Mouse (Mus musculus): ENCODE results near the gene Pde4b. TPM values are rescaled to one million over a fixed set of nuclear protein-coding genes. Genes with fewer than 3 reads are reported as not detected.
A peak's percentile ranks its signal among the peaks of the same experiment; 100 is the strongest.

Pde4b gene
- total and polyA plus RNA-seq, 2 experiments = 8.0 to 10.7 TPM

DNA sequence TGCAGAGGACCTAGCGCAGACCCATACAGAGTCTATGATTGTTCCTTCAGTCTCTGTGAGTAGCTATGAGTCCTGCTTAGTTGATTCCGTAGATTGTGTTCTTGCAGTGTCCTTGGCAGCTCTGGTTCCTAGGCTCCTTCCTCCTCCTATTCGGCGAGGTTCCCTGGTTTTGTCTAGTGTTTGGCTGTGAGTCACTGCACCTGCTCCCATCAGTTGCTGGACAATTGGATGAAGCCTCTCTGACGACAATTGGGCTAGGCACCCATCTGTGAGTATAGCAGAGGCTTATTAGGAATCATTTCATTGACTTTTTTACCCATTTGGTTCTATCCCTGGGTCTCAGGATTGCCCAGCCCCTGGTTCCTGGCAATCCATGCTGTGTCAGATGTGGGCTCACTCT is 545.9 kb downstream of the Pde4b start:
- 99% methylated on average over 5 of the region's 5 CpGs for WGBS
- H3K9ac ChIP-seq (ENCODE audit: low read depth, low read length) = no peak overlapping the region
- peaks cover 14% of the 10 kb centered on the region for H3K4me1 ChIP-seq (ENCODE audit: control insufficient read depth, insufficient read depth, low read length)
- H3K27me3 ChIP-seq (ENCODE audit: control insufficient read depth, insufficient read depth, low read length) = no peaks in the 10 kb centered on the region
- no peak for TF ChIP-seq CTCF (IDR thresholded peaks at IDR 0.05; ENCODE audit: low read depth, low read length)
- no peak overlapping the region for H3K4me3 ChIP-seq (ENCODE audit: insufficient read depth, low read depth, low read length)
- no peaks in the 10 kb centered on the region for H3K36me3 ChIP-seq (ENCODE audit: control insufficient read depth, insufficient read depth, low read length)
- H3K27ac ChIP-seq (replicated peaks; ENCODE audit: insufficient read depth, low read depth, low read length) = no peak overlapping the region
- no peaks in the 10 kb centered on the region for H3K79me2 ChIP-seq (ENCODE audit: control insufficient read depth, insufficient read depth, low read length)
- no peak for DNase-seq (ENCODE audit: extremely low read depth, low read depth, low spot score)

- no peak for TF ChIP-seq POLR2A (IDR thresholded peaks at IDR 0.05; ENCODE audit: extremely low read depth, insufficient read depth, low read length)
- TF ChIP-seq CTCF (IDR thresholded peaks at IDR 0.05; ENCODE audit: low read depth, low read length) = no peak
- 0 out of 2 replicates have a peak overlapping the region, but pooled peaks have one; percentile 0 for H3K9ac ChIP-seq (ENCODE audit: low read depth, low read length)
- H3K36me3 ChIP-seq (ENCODE audit: control insufficient read depth, insufficient read depth, low read length) = no peaks in the 10 kb centered on the region
- H3K4me1 ChIP-seq (ENCODE audit: control insufficient read depth, insufficient read depth, low read length) = peaks cover 12% of the 10 kb centered on the region
- H3K27ac ChIP-seq (replicated peaks; ENCODE audit: insufficient read depth, low read depth, low read length) = no peak overlapping the region
- 38% methylated on average over 9 of the region's 9 CpGs for WGBS
- DNase-seq (ENCODE audit: extremely low read depth, low read depth, low spot score) = peak; percentile 23
- H3K4me3 ChIP-seq (ENCODE audit: insufficient read depth, low read depth, low read length) = no peak overlapping the region
- no peaks in the 10 kb centered on the region for H3K79me2 ChIP-seq (ENCODE audit: control insufficient read depth, insufficient read depth, low read length)
- H3K27me3 ChIP-seq (ENCODE audit: control insufficient read depth, insufficient read depth, low read length) = no peaks in the 10 kb centered on the region
Observed at GRCm38 (mm10) chr4:102635258-102635657, 547.9 kb downstream of the Pde4b start.

GRCm38 (mm10) chr4:102635944-102636343 is 548.6 kb downstream of the Pde4b start:
- no peaks in the 10 kb centered on the region for H3K79me2 ChIP-seq (ENCODE audit: control insufficient read depth, insufficient read depth, low read length)
- no peak for DNase-seq (ENCODE audit: extremely low read depth, low read depth, low spot score)
- H3K36me3 ChIP-seq (ENCODE audit: control insufficient read depth, insufficient read depth, low read length) = no peaks in the 10 kb centered on the region
- 48% methylated on average over 8 of the region's 8 CpGs for WGBS
- H3K4me1 ChIP-seq (ENCODE audit: control insufficient read depth, insufficient read depth, low read length) = peaks cover 12% of the 10 kb centered on the region
- TF ChIP-seq CTCF (IDR thresholded peaks at IDR 0.05; ENCODE audit: low read depth, low read length) = no peak
- TF ChIP-seq POLR2A (IDR thresholded peaks at IDR 0.05; ENCODE audit: extremely low read depth, insufficient read depth, low read length) = no peak
- H3K4me3 ChIP-seq (ENCODE audit: insufficient read depth, low read depth, low read length) = no peak overlapping the region
- no peak overlapping the region for H3K27ac ChIP-seq (replicated peaks; ENCODE audit: insufficient read depth, low read depth, low read length)
- H3K9ac ChIP-seq (ENCODE audit: low read depth, low read length) = no peak overlapping the region
- H3K27me3 ChIP-seq (ENCODE audit: control insufficient read depth, insufficient read depth, low read length) = no peaks in the 10 kb centered on the region

DNA sequence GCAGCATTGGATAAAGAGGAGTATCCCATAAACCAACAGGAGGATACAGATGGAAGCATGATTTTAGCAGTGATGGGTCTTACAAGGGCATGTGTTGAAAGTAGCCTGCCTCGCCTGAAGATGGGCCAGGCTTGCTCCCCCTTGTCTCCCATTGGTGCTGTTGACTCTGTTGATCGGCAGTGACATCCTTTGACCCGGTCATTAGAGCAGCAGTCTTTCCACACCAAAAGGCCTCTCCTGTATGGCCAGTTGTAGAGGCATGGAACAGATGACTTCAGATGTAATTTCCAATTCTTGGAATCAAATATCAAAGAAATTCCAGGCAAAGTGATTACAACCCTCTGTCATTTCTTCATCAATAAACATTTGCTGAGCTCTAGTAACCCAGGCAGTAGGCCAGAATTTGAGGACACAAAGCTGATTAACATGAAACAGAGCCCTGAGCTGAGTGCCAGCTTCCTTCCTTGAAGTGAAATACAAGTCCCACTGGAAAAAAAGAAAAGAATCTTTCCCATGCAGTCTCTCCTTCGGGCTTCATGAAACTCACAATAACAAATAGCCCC is 550.1 kb downstream of the Pde4b start:
- Histone ChIP-seq H3K9ac (ENCODE audit: low read depth, low read length) (peak overlapping the region; percentile 34; the same call in 1 of the 2 replicates), H3K36me3 (ENCODE audit: control insufficient read depth, insufficient read depth, low read length) (no peaks in the 10 kb centered on the region), H3K4me3 (ENCODE audit: insufficient read depth, low read depth, low read length) (no peak overlapping the region), H3K27ac (replicated peaks; ENCODE audit: insufficient read depth, low read depth, low read length) (peak overlapping the region; percentile 51; the same call in 1 of the 2 replicates), H3K27me3 (ENCODE audit: control insufficient read depth, insufficient read depth, low read length) (no peaks in the 10 kb centered on the region), H3K79me2 (ENCODE audit: control insufficient read depth, insufficient read depth, low read length) (no peaks in the 10 kb centered on the region), H3K4me1 (ENCODE audit: control insufficient read depth, insufficient read depth, low read length) (peaks cover 12% of the 10 kb centered on the region)
- peak; percentile 99 for DNase-seq (ENCODE audit: extremely low read depth, low read depth, low spot score)
- TF ChIP-seq POLR2A (IDR thresholded peaks at IDR 0.05; ENCODE audit: extremely low read depth, insufficient read depth, low read length) = no peak
- TF ChIP-seq CTCF (IDR thresholded peaks at IDR 0.05; ENCODE audit: low read depth, low read length) = no peak
- 19% methylated on average over 4 of the region's 4 CpGs for WGBS

DNA sequence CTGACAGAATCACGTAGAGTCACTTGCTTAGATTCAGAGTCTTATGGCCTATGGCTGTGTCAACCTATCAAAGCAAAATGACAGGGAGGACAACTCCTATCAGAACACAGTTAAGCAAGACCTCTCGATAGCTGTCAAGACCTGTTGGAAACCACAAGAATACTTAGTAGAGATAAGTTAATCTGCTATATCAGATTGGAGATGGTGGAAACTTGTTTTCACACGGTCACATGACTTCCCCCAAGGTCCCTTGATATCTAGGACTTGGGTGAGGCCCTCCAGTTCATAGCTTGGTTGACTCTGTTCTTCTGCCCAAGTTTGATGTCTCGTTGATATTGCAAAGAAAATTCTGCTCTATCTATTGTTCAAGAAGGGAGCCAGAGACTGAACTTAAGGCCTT is 553.6 kb downstream of the Pde4b start:
- no peaks in the 10 kb centered on the region for H3K79me2 ChIP-seq (ENCODE audit: control insufficient read depth, insufficient read depth, low read length)
- H3K27me3 ChIP-seq (ENCODE audit: control insufficient read depth, insufficient read depth, low read length) = no peaks in the 10 kb centered on the region
- 93% methylated on average over 4 of the region's 4 CpGs for WGBS
- H3K27ac ChIP-seq (replicated peaks; ENCODE audit: insufficient read depth, low read depth, low read length) = no peak overlapping the region
- no peaks in the 10 kb centered on the region for H3K36me3 ChIP-seq (ENCODE audit: control insufficient read depth, insufficient read depth, low read length)
- TF ChIP-seq CTCF (IDR thresholded peaks at IDR 0.05; ENCODE audit: low read depth, low read length) = no peak
- no peak for TF ChIP-seq POLR2A (IDR thresholded peaks at IDR 0.05; ENCODE audit: extremely low read depth, insufficient read depth, low read length)
- H3K4me3 ChIP-seq (ENCODE audit: insufficient read depth, low read depth, low read length) = no peak overlapping the region
- no peak overlapping the region for H3K9ac ChIP-seq (ENCODE audit: low read depth, low read length)
- peaks cover 10% of the 10 kb centered on the region for H3K4me1 ChIP-seq (ENCODE audit: control insufficient read depth, insufficient read depth, low read length)
- DNase-seq (ENCODE audit: extremely low read depth, low read depth, low spot score) = no peak

- no peaks in the 10 kb centered on the region for H3K79me2 ChIP-seq (ENCODE audit: control insufficient read depth, insufficient read depth, low read length)
- DNase-seq (ENCODE audit: extremely low read depth, low read depth, low spot score) = no peak
- H3K9ac ChIP-seq (ENCODE audit: low read depth, low read length) = no peak overlapping the region
- no peak for TF ChIP-seq CTCF (IDR thresholded peaks at IDR 0.05; ENCODE audit: low read depth, low read length)
- no peak for TF ChIP-seq POLR2A (IDR thresholded peaks at IDR 0.05; ENCODE audit: extremely low read depth, insufficient read depth, low read length)
- H3K4me3 ChIP-seq (ENCODE audit: insufficient read depth, low read depth, low read length) = no peak overlapping the region
- H3K4me1 ChIP-seq (ENCODE audit: control insufficient read depth, insufficient read depth, low read length) = peaks cover 6% of the 10 kb centered on the region; the same call in 1 of the 2 replicates
- WGBS = 86% methylated on average over 6 of the region's 6 CpGs
- no peaks in the 10 kb centered on the region for H3K36me3 ChIP-seq (ENCODE audit: control insufficient read depth, insufficient read depth, low read length)
- H3K27me3 ChIP-seq (ENCODE audit: control insufficient read depth, insufficient read depth, low read length) = no peaks in the 10 kb centered on the region
- H3K27ac ChIP-seq (replicated peaks; ENCODE audit: insufficient read depth, low read depth, low read length) = no peak overlapping the region
Observed at GRCm38 (mm10) chr4:102644062-102644461, 556.7 kb downstream of the Pde4b start.
